Mouse (Mus musculus) A20 (cell line): ENCODE results near the gene Clcn6.

Experiments
- DNase-seq: peaks from one replicate; pipeline ENCODE4 v3.0.0-alpha.2; 2011; ENCODE audit warnings: low read depth, low spot score

Clcn6 gene

GRCm38 (mm10) chr4:147985205-147986132 is 53.2 kb downstream of the Clcn6 start, which contains the start of gene Nppb:
Nppb (plus strand) TSS chr4:147985788.
- peak; percentile 43 for DNase-seq

GRCm38 (mm10) chr4:147979441-147979860 is 59.2 kb downstream of the Clcn6 start:
- DNase-seq: no peak

- no peak for DNase-seq
Measured at GRCm38 (mm10) chr4:147978391-147978790, 60.2 kb downstream of the Clcn6 start.

- no peak for DNase-seq
Measured at GRCm38 (mm10) chr4:147977726-147978125, 60.9 kb downstream of the Clcn6 start.

GRCm38 (mm10) chr4:147976237-147976636 is 62.4 kb downstream of the Clcn6 start:
- DNase-seq: no peak

- no peak for DNase-seq
Measured at GRCm38 (mm10) chr4:147969337-147969736, 69.3 kb downstream of the Clcn6 start.

GRCm38 (mm10) chr4:147968816-147969215 is 69.8 kb downstream of the Clcn6 start:
- DNase-seq: no peak

GRCm38 (mm10) chr4:147965712-147966111 is 72.9 kb downstream of the Clcn6 start:
- DNase-seq: no peak

GRCm38 (mm10) chr4:147963623-147964022 is 75.0 kb downstream of the Clcn6 start:
- no peak for DNase-seq

- DNase-seq: no peak
Measured at GRCm38 (mm10) chr4:147962781-147963180, 75.8 kb downstream of the Clcn6 start.

- DNase-seq: peak; percentile 81
Measured at GRCm38 (mm10) chr4:147959881-147960831, 78.5 kb downstream of the Clcn6 start.

- no peak for DNase-seq
Measured at GRCm38 (mm10) chr4:147957141-147957540, 81.5 kb downstream of the Clcn6 start.
